Mouse (Mus musculus) CH12.LX (cell line): ENCODE measurements around the gene Nyx. TPM values are rescaled to one million over a fixed set of nuclear protein-coding genes. Genes with fewer than 3 reads are reported as not detected.

Experiments used
- DNase-seq: peaks from one replicate; pipeline ENCODE4 v3.0.0-alpha.2; 2013; ENCODE audit errors: extremely low read depth
- H3K27ac ChIP-seq: 2 replicates; pipeline ENCODE4 v1.5.1; 2012; ENCODE audit warnings: low read depth, mild to moderate bottlenecking, control low read depth, moderate library complexity; ENCODE audit not compliant: insufficient read depth
- H3K27me3 ChIP-seq: replicated peaks from 2 replicates; pipeline ENCODE3; 2012; ENCODE audit warnings: inconsistent platforms
- H3K36me3 ChIP-seq, 2 experiments: replicated peaks in 1 of 2; 2 replicates each; pipeline versions ENCODE3 to v1.6.1; 2012; ENCODE audit warnings: inconsistent platforms in 1 of 2, low read length in 1 of 2, mild to moderate bottlenecking in 1 of 2, mixed read lengths in 1 of 2, moderate library complexity in 1 of 2; ENCODE audit not compliant: control insufficient read depth in 1 of 2, insufficient read depth in 1 of 2
- H3K4me1 ChIP-seq, 2 experiments: 2 replicates each; pipeline ENCODE4 v1.6.1; 2012; ENCODE audit warnings: inconsistent platforms in 1 of 2, moderate library complexity in 1 of 2; ENCODE audit not compliant: insufficient read depth in 2 of 2, control insufficient read depth in 1 of 2
- H3K4me2 ChIP-seq: 2 replicates; pipeline ENCODE4 v1.6.1; 2012; ENCODE audit warnings: low read depth, mild to moderate bottlenecking, control low read depth; ENCODE audit not compliant: poor library complexity, insufficient read depth, severe bottlenecking
- H3K4me3 ChIP-seq, 3 experiments: fragments of 150-350 bp in 1 of 3; sonication (generic) in 1 of 3; replicated peaks in 1 of 3; 2 replicates each; pipeline versions ENCODE3 to v1.5.1; 2011 to 2012; ENCODE audit warnings: low read depth in 2 of 3, low read length in 2 of 3, mild to moderate bottlenecking in 2 of 3, moderate library complexity in 2 of 3, control low read depth in 1 of 3, improper control_type of control experiment in 1 of 3, inconsistent platforms in 1 of 3, mixed read lengths in 1 of 3; ENCODE audit not compliant: poor library complexity in 1 of 3
- H3K79me2 ChIP-seq: replicated peaks from 2 replicates; pipeline ENCODE4 v1.6.1; 2012; ENCODE audit warnings: mild to moderate bottlenecking, moderate library complexity; ENCODE audit not compliant: control insufficient read depth, poor library complexity, insufficient read depth, severe bottlenecking; ENCODE audit errors: extremely low read depth
- H3K9ac ChIP-seq: 2 replicates; pipeline ENCODE4 v1.6.1; 2012; ENCODE audit warnings: low read depth, mild to moderate bottlenecking, control low read depth, moderate library complexity; ENCODE audit not compliant: insufficient read depth
- H3K9me3 ChIP-seq: replicated peaks from 2 replicates; pipeline ENCODE3; 2012; ENCODE audit warnings: low read length, inconsistent platforms, mixed read lengths
- BHLHE40 ChIP-seq: IDR thresholded peaks from 2 replicates; pipeline ENCODE4 v1.6.1; 2011; ENCODE audit warnings: mild to moderate bottlenecking, low read depth, low read length, improper control_type of control experiment
- CHD2 ChIP-seq: IDR thresholded peaks from 2 replicates; pipeline ENCODE4 v1.6.1; 2011; ENCODE audit warnings: low read length, improper control_type of control experiment
- JUN ChIP-seq: IDR thresholded peaks from 2 replicates; pipeline ENCODE4 v1.6.1; 2011; ENCODE audit warnings: low read depth, mild to moderate bottlenecking, low read length, improper control_type of control experiment, moderate library complexity; ENCODE audit not compliant: insufficient read depth
- MEF2A ChIP-seq: IDR thresholded peaks from 2 replicates; pipeline ENCODE4 v1.6.1; 2014; ENCODE audit warnings: low read depth, mild to moderate bottlenecking, inconsistent platforms, low read length, improper control_type of control experiment, borderline replicate concordance
- MXI1 ChIP-seq: IDR thresholded peaks from 2 replicates; pipeline ENCODE4 v1.6.1; 2011; ENCODE audit warnings: mild to moderate bottlenecking, low read depth, low read length, improper control_type of control experiment
- MYC ChIP-seq: IDR thresholded peaks from 2 replicates; pipeline ENCODE4 v1.6.1; 2011; ENCODE audit warnings: low read depth, mild to moderate bottlenecking, improper control_type of control experiment, low read length
- PAX5 ChIP-seq: IDR thresholded peaks from 2 replicates; pipeline ENCODE4 v1.6.1; 2012; ENCODE audit warnings: low read length, inconsistent platforms, mixed read lengths
- RAD21 ChIP-seq: IDR thresholded peaks from 2 replicates; pipeline ENCODE4 v1.6.1; 2011; ENCODE audit warnings: low read depth, mild to moderate bottlenecking, low read length, improper control_type of control experiment, moderate library complexity
- SMC3 ChIP-seq: IDR thresholded peaks from 2 replicates; pipeline ENCODE4 v1.6.1; 2011; ENCODE audit warnings: low read depth, low read length, improper control_type of control experiment
- TCF12 ChIP-seq: IDR thresholded peaks from 2 replicates; pipeline ENCODE4 v1.6.1; 2014; ENCODE audit warnings: low read depth, mild to moderate bottlenecking, inconsistent platforms, low read length, improper control_type of control experiment
- USF1 ChIP-seq: IDR thresholded peaks from 2 replicates; pipeline ENCODE4 v1.6.1; 2014; ENCODE audit warnings: low read depth, mild to moderate bottlenecking, inconsistent platforms, low read length, improper control_type of control experiment
- USF2 ChIP-seq: conservative IDR thresholded peaks from 2 replicates; pipeline ENCODE4 v1.6.1; 2011; ENCODE audit warnings: low read depth, low read length, improper control_type of control experiment
- ZC3H11A ChIP-seq: IDR thresholded peaks from 2 replicates; pipeline ENCODE4 v1.6.1; 2012; ENCODE audit warnings: low read depth, mild to moderate bottlenecking, inconsistent platforms, low read length, improper control_type of control experiment
- ZKSCAN1 ChIP-seq: IDR thresholded peaks from 2 replicates; pipeline ENCODE4 v1.6.1; 2012; ENCODE audit warnings: low read depth, inconsistent platforms, low read length, improper control_type of control experiment, borderline replicate concordance
- ZNF384 ChIP-seq: IDR thresholded peaks from 2 replicates; pipeline ENCODE4 v1.6.1; 2012; ENCODE audit warnings: low read depth, low read length, improper control_type of control experiment, inconsistent platforms
- dilution Hi-C: fragments of 300-500 bp; cut with MboI; formaldehyde crosslinking; loops from 2 replicates; pipeline ENCODE4 v1.14.3; 2020; ENCODE audit warnings: low sequenced_read_pairs; ENCODE audit not compliant: extremely low pct_unique_long_range_greater_than_20kb, extremely low pct_ligation_motif_present
- in situ Hi-C: fragments of 300-500 bp; cut with MboI; formaldehyde crosslinking; loops from 3 replicates; pipeline ENCODE4 v1.14.3; 2019; ENCODE audit warnings: low sequenced_read_pairs, low pct_ligation_motif_present, low pct_unique_long_range_greater_than_20kb, mixed read lengths
- polyA plus RNA-seq: library from polyadenylated mRNA; unstranded; fragments of >175 nt; gene quantifications from 2 replicates; pipeline ENCODE4 v1.2.1, GENCODE M21; 2012; ENCODE audit warnings: low read depth; ENCODE audit not compliant: insufficient read length
- total RNA-seq, 2 experiments: library from RNA; depleted of rRNA; stranded (reverse); fragments of 300-350 nt in 1 of 2; fragments of >200 nt in 1 of 2; gene quantifications; 2 replicates each; pipeline ENCODE4 v1.2.3; 2012 to 2014

Nyx gene
- total and polyA plus RNA-seq, 3 experiments, result 0.04 TPM; not detected in 2

GRCm38 (mm10) chrX:13520566-13520965 is 54.7 kb downstream of the Nyx start:
- H3K4me1 ChIP-seq, result peaks cover 3 to 39% of the 10 kb centered on the region in 2 experiments; a peak in 2 of 4 replicates
- no peak overlapping the region for H3K27ac ChIP-seq
- H3K36me3 ChIP-seq, result no peaks in the 10 kb centered on the region
- no peak for TF ChIP-seq TCF12
- H3K79me2 ChIP-seq, result no peaks in the 10 kb centered on the region
- no peak overlapping the region for H3K4me3 ChIP-seq
- DNase-seq, result no peak
- dilution Hi-C loops (no loop called here), in situ Hi-C loops (no loop called here)
- no peak overlapping the region for H3K4me2 ChIP-seq
- H3K27me3 ChIP-seq, result no peaks in the 10 kb centered on the region
- no peaks in the 10 kb centered on the region for H3K9me3 ChIP-seq
- no peak overlapping the region for H3K9ac ChIP-seq

- no peak overlapping the region for H3K9ac ChIP-seq
- no peaks in the 10 kb centered on the region for H3K79me2 ChIP-seq
- no peak overlapping the region for H3K4me2 ChIP-seq
- H3K27ac ChIP-seq, result no peak overlapping the region
- no peak for TF ChIP-seq USF1
- no peak for TF ChIP-seq ZNF384
- TF ChIP-seq JUN, result no peak
- no peak for TF ChIP-seq CHD2
- TF ChIP-seq ZKSCAN1, result no peak
- no peak for TF ChIP-seq RAD21
- TF ChIP-seq BHLHE40, result no peak
- no peak for TF ChIP-seq MYC
- TF ChIP-seq PAX5, result no peak
- no peak for TF ChIP-seq SMC3
- TF ChIP-seq USF2, result no peak
- no peak for TF ChIP-seq MXI1
- no peak for TF ChIP-seq ZC3H11A
- TF ChIP-seq MEF2A, result no peak
- no peaks in the 10 kb centered on the region for H3K36me3 ChIP-seq
- H3K4me1 ChIP-seq, result peaks cover 0 to 32% of the 10 kb centered on the region in 2 experiments; a peak in 2 of 4 replicates
- dilution Hi-C loops (no loop called here), in situ Hi-C loops (no loop called here)
- H3K4me3 ChIP-seq, result no peak overlapping the region
- DNase-seq, result no peak
- no peaks in the 10 kb centered on the region for H3K9me3 ChIP-seq
- H3K27me3 ChIP-seq, result no peaks in the 10 kb centered on the region
Observed at GRCm38 (mm10) chrX:13521288-13521687, 55.4 kb downstream of the Nyx start.

Other genes starting within 250 kb of the Nyx start
- 104 and 164 TPM in 2 replicates for gene Ddx3x, start 185.1 kb upstream of the Nyx start, total RNA-seq (2012; rRNA removed)
- gene Ddx3x, start 185.1 kb upstream of the Nyx start, total RNA-seq (2014; rRNA removed), result 196 and 197 TPM in 2 replicates
- 329 and 383 TPM in 2 replicates for gene Ddx3x, start 185.1 kb upstream of the Nyx start, polyA plus RNA-seq
- 1.5 and 3.4 TPM in 2 replicates for gene Gpr34, start 166.0 kb downstream of the Nyx start, total RNA-seq (2012; rRNA removed)
- gene Gpr34, start 166.0 kb downstream of the Nyx start, total RNA-seq (2014; rRNA removed), result 15.7 and 17.2 TPM in 2 replicates
- 4.1 and 4.9 TPM in 2 replicates for gene Gpr34, start 166.0 kb downstream of the Nyx start, polyA plus RNA-seq
- gene Gpr82, start 195.3 kb downstream of the Nyx start, total RNA-seq (2012; rRNA removed), result 0.04 TPM in 1 of 2 replicates, not detected in the other
- 0.30 and 0.58 TPM in 2 replicates for gene Gpr82, start 195.3 kb downstream of the Nyx start, total RNA-seq (2014; rRNA removed)
- 0.10 and 0.11 TPM in 2 replicates for gene Gpr82, start 195.3 kb downstream of the Nyx start, polyA plus RNA-seq